Mouse (Mus musculus) liver, embryonic 13.5 days (tissue): ENCODE data around the gene Tbc1d1. TPM values are rescaled to one million over a fixed set of nuclear protein-coding genes. Genes with fewer than 3 reads are reported as not detected.

ENCODE experiments used
- ATAC-seq: fragments of 200-750 bp; cut with Nextera tagmentation; 2 replicates; pipeline ENCODE4 v1.8.0; 2017; ENCODE audit warnings: low read depth, mild to moderate bottlenecking, moderate number of reproducible peaks, moderate library complexity
- DNase-seq: peaks from one replicate; pipeline ENCODE4 v3.0.0; 2022
- H3K27ac ChIP-seq: fragments of 300-500 bp; sonication (generic); 2 replicates; pipeline ENCODE4 v1.5.1; 2015; ENCODE audit warnings: moderate library complexity, mild to moderate bottlenecking, inconsistent platforms
- H3K27me3 ChIP-seq: fragments of 300-500 bp; sonication (generic); 2 replicates; pipeline ENCODE4 v1.6.1; 2015; ENCODE audit warnings: mild to moderate bottlenecking, inconsistent platforms
- H3K36me3 ChIP-seq: fragments of 300-500 bp; sonication (generic); 2 replicates; pipeline ENCODE4 v1.6.1; 2015; ENCODE audit warnings: mild to moderate bottlenecking, inconsistent platforms
- H3K4me1 ChIP-seq: fragments of 300-500 bp; sonication (generic); replicated peaks from 2 replicates; pipeline ENCODE4 v1.6.1; 2015; ENCODE audit warnings: inconsistent platforms
- H3K4me2 ChIP-seq: fragments of 300-500 bp; sonication (generic); 2 replicates; pipeline ENCODE4 v1.6.1; 2015; ENCODE audit warnings: inconsistent platforms, mild to moderate bottlenecking, moderate library complexity
- H3K4me3 ChIP-seq: fragments of 300-500 bp; sonication (generic); replicated peaks from 2 replicates; pipeline ENCODE4 v1.5.1; 2015; ENCODE audit warnings: mild to moderate bottlenecking, inconsistent platforms
- H3K9ac ChIP-seq: fragments of 300-500 bp; sonication (generic); 2 replicates; pipeline ENCODE4 v1.6.1; 2015; ENCODE audit warnings: mild to moderate bottlenecking, inconsistent platforms
- H3K9me3 ChIP-seq: fragments of 300-500 bp; sonication (generic); replicated peaks from 2 replicates; pipeline ENCODE4 v1.6.1; 2016; ENCODE audit warnings: inconsistent platforms
- WGBS: fragments of 180-500 bp; shearing (Covaris S2); methylation state at CpG from one replicate; pipeline ENCODE4 v1.1.7; 2015; ENCODE audit not compliant: insufficient replicate concordance; 5-methylcytosine and 5-hydroxymethylcytosine counted together
- polyA plus RNA-seq: library from polyadenylated mRNA; unstranded; fragments of >200 nt; fragmentation: Nextera tagmentation; extraction: Ambion mirVana; gene quantifications from 2 replicates; pipeline ENCODE4 v1.2.1, GENCODE M21; 2015

Gene Tbc1d1
- polyA plus RNA-seq, 1 experiment from 2014 or later: 7.0 TPM

DNA sequence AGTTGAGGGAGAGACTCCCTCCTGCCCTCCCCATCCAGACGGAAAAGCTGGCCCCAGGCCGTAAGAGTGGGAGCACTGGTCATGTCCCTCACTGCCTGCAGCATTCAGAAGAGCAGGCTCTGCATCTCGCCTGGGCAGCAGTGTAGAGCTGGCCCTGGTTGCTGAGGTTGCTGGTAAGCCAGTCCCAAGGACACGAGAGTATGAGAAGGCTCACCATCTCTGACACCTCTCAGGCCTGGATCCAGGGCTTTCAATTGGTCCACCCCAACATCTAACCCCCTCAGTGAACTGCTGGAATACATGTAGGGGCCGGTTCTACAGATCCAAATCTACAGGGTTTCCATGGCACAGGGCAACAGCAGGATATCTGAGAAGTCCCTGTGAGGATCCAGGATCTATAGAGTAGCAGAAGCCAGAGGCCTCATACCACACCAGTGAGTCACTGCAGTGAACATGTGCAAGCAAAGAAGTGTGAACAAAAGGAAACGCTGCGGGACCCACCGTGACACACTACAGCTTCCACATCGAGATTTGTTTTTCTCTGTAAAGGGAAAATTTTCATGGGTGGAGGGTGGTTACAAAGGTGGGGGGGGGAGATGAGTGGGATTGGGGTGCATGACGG, 9.6 kb upstream of the Tbc1d1 start:
- no peaks in the 10 kb centered on the region for H3K9me3 ChIP-seq
- H3K27ac ChIP-seq: no peak overlapping the region
- 70% methylated on average over 10 of the region's 10 CpGs for WGBS

DNA sequence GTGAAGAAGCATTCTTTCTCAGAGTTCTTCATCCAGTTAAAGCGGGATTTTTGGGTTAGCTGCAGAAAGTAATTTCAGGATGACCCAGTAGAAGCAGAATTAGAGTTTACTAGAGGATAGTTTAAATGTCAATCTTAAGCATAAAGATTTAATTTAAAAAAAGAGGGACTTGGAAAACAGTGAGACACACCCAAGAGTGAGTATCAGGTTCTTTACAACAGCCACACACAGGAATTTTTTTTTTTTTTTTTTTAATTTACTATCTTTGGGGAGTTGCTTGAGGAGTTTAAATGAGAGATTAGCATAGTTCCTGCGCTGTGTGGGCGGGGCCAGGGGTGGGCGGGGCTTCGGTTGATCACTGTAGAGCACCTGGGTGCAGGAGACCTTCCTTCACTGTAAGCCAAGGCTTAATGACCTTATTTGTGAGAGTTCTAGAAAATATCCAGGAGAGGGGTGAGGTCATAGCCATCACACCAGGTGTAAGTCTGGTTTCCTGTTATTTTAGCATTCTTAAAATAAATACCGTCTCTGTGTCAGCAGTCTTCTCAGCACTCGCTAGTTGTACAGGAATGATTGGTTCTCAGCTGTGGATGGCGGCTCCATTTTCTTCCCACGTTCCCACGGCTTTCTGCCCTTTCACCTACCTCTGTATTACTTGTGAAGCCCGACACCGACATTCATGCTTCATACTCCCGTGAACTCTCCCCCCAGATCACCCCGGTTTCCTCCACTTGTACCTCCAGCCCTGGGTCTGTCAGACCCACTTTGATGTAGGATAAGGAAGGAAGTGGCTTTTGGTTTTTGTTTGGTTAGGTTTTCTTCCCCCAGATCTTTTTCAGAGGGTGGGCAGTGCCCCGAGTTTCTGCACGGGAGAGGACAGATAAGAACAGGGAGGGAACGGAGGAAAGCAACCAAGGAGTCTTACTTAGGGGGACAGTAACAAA, 6.6 kb upstream of the Tbc1d1 start:
- H3K4me3 ChIP-seq: peak overlapping the region; percentile 58
- WGBS: 4% methylated on average over 17 of the region's 17 CpGs
- H3K4me2 ChIP-seq: peak overlapping the region; percentile 84
- H3K9ac ChIP-seq: peak overlapping the region; percentile 67
- 0 out of 2 replicates have a peak, but pooled peaks cover 3% of the 10 kb centered on the region for H3K27me3 ChIP-seq
- peaks cover 20% of the 10 kb centered on the region for H3K4me1 ChIP-seq
- H3K9me3 ChIP-seq: no peaks in the 10 kb centered on the region
- ATAC-seq: peak; percentile 91
- no peaks in the 10 kb centered on the region for H3K36me3 ChIP-seq
- DNase-seq: peak; percentile 22
- peak overlapping the region; percentile 77 for H3K27ac ChIP-seq

More for the DNA sequence above, 9.6 kb upstream of the Tbc1d1 start:
- Histone ChIP-seq H3K27me3 (0 out of 2 replicates have a peak, but pooled peaks cover 3% of the 10 kb centered on the region), H3K36me3 (no peaks in the 10 kb centered on the region), H3K4me1 (peaks cover 20% of the 10 kb centered on the region), H3K4me3 (no peak overlapping the region), H3K4me2 (no peak overlapping the region), H3K9ac (no peak overlapping the region)
- ATAC-seq (no peak), DNase-seq (no peak)

DNA sequence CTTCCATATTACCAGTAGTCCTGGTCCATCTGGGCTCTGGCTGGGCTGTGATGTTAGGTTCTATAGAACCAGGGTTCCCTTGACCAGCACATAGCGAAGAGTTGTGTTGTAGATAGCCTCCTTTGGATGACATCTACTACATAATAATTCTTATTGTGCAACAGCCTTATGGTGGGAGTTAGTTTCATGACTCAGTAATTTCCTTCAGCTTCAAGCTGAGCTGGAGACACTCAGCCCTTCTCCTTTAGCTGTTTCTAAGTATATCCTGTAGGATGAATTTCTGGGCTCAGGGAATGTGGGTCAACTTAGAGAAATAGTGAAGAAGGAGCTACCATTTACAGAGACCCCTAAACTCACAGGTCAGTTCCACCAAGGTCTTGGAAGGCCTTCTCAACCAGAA, 2.8 kb upstream of the Tbc1d1 start:
- H3K27ac ChIP-seq: no peak overlapping the region
- 68% methylated on average over 1 of the region's 1 CpGs for WGBS
- H3K9me3 ChIP-seq: no peaks in the 10 kb centered on the region
- H3K4me3 ChIP-seq: no peak overlapping the region
- no peak overlapping the region for H3K9ac ChIP-seq
- no peak overlapping the region for H3K4me2 ChIP-seq
- no peak for ATAC-seq
- DNase-seq: no peak
- H3K36me3 ChIP-seq: no peaks in the 10 kb centered on the region
- H3K27me3 ChIP-seq: peaks cover 4% of the 10 kb centered on the region
- peaks cover 43% of the 10 kb centered on the region for H3K4me1 ChIP-seq

DNA sequence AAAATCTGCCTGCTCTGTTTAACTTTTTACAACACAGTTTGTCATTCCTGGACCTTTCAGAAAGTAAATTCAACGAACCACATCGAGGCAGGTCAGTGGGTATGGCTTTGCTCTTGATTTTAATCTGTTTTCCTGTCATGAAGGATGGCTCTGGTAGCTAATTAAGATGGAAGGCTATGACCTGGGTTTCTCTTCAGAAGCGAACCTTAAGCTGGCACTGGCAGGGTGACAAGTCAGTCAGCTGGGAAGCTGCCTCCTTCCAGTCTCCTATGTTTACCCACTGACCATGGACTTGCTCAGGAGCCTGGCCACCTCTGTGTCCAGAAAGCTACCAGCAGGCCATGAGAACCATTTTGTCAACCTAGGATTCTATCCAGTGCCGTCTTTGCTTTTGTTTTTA, 474 bp downstream of the Tbc1d1 start:
- H3K4me2 ChIP-seq: peak overlapping the region; percentile 63
- no peaks in the 10 kb centered on the region for H3K9me3 ChIP-seq
- no peak for ATAC-seq
- H3K4me3 ChIP-seq: peak overlapping the region; percentile 36
- H3K36me3 ChIP-seq: no peaks in the 10 kb centered on the region
- H3K27ac ChIP-seq: peak overlapping the region; percentile 57
- no peak for DNase-seq
- H3K27me3 ChIP-seq: peaks cover 21% of the 10 kb centered on the region
- 23% methylated on average over 4 of the region's 4 CpGs for WGBS
- peak overlapping the region; percentile 59 for H3K9ac ChIP-seq
- peaks cover 54% of the 10 kb centered on the region for H3K4me1 ChIP-seq

DNA sequence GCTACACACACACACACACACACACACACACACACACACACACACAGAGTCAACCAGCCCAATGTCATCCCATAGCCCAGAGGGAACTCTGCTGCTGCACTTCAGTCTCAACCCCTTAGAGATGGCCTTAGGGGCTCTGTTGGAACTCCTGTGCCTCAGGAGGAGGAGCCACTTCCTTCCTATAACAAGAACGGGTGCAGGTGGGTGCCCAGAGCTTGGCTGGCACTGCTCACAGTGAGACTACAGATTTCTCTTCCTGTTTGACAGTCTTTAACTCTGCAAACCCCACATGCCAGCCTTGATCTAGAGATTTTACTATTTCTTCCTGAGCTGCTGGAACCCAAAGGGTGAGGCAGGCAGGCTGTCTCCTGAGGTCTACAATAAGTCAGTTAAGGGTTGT, 1.8 kb downstream of the Tbc1d1 start:
- Histone ChIP-seq H3K9ac (no peak overlapping the region), H3K4me2 (no peak overlapping the region; the same call in 1 of the 2 replicates), H3K27ac (no peak overlapping the region), H3K4me3 (no peak overlapping the region), H3K9me3 (no peaks in the 10 kb centered on the region), H3K4me1 (peaks cover 67% of the 10 kb centered on the region), H3K27me3 (peaks cover 21% of the 10 kb centered on the region), H3K36me3 (no peaks in the 10 kb centered on the region)
- WGBS: 57% methylated on average over 1 of the region's 1 CpGs
- DNase-seq: no peak
- no peak for ATAC-seq

DNA sequence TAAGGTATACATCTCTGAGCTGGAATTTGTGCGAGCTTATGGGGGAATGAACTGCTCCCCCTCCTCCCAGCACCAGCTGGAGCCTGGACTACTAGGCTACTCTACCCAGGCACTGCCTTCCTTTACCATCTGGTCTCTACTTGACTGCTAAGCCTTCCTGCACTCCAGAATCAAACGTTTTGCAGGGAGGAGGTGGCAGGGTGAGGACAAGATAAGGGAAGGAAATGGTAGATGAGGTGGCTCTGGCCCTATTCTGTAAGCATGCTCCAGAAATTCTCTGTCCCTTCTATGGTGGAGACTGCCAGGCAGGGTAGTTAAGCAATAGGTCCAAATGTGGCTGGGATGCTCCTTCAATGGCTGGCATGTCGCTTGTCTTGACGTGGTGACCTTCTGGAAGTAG, 2.4 kb downstream of the Tbc1d1 start:
- WGBS: 25% methylated on average over 4 of the region's 4 CpGs
- peaks cover 73% of the 10 kb centered on the region for H3K4me1 ChIP-seq

DNA sequence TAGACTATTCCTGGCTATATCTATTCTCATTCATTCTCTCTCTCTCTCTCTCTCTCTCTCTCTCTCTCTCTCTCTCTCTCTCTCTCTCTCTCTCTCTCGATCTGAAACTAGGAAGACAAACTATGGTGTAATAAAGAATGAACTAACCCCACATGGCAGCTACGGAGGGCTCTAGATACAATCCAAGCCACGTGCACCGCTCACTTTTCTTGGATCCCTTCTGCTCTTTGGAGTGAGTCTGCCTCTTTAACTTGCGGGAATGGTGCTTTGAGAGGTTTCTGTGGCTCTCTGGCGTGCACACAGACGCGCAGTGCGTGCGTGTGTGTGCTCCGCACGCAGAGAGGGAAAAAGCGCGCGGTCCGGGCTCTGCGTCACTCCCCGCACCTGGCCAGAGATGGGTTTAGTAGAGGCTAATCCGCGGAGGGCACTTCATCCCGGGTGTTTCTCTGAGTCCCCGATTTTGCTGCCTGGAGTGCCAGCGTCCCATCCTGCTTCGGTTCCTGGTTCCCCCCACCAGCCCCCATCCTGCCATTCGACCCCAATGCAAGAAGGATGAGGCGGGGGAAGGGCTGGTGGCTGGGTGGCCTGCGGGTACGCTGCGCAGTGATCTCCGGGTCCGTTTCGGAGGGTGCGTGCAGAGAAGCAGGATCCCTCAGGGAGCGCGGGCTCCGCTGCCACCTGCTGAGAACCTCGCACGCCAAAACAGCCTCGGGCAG, 3.1 kb downstream of the Tbc1d1 start:
- no peaks in the 10 kb centered on the region for H3K36me3 ChIP-seq
- H3K4me1 ChIP-seq: peaks cover 73% of the 10 kb centered on the region
- no peaks in the 10 kb centered on the region for H3K9me3 ChIP-seq
- DNase-seq (peak; percentile 10), ATAC-seq (no peak)
- H3K27me3 ChIP-seq: peaks cover 21% of the 10 kb centered on the region
- no peak overlapping the region for H3K27ac ChIP-seq
- H3K4me3 ChIP-seq: peak overlapping the region; percentile 76
- H3K9ac ChIP-seq: peak overlapping the region; percentile 78
- H3K4me2 ChIP-seq: peak overlapping the region; percentile 99
- under 1% methylated on average over 39 of the region's 39 CpGs for WGBS

More for the DNA sequence above, 2.4 kb downstream of the Tbc1d1 start:
- Histone ChIP-seq H3K27ac (no peak overlapping the region; the same call in 1 of the 2 replicates), H3K4me3 (peak overlapping the region; percentile 76; the same call in 1 of the 2 replicates), H3K9ac (0 out of 2 replicates have a peak overlapping the region, but pooled peaks have one; percentile 78), H3K4me2 (peak overlapping the region; percentile 99), H3K36me3 (no peaks in the 10 kb centered on the region), H3K9me3 (no peaks in the 10 kb centered on the region), H3K27me3 (peaks cover 21% of the 10 kb centered on the region)
- ATAC-seq (peak; percentile 42), DNase-seq (peak; percentile 11)

DNA sequence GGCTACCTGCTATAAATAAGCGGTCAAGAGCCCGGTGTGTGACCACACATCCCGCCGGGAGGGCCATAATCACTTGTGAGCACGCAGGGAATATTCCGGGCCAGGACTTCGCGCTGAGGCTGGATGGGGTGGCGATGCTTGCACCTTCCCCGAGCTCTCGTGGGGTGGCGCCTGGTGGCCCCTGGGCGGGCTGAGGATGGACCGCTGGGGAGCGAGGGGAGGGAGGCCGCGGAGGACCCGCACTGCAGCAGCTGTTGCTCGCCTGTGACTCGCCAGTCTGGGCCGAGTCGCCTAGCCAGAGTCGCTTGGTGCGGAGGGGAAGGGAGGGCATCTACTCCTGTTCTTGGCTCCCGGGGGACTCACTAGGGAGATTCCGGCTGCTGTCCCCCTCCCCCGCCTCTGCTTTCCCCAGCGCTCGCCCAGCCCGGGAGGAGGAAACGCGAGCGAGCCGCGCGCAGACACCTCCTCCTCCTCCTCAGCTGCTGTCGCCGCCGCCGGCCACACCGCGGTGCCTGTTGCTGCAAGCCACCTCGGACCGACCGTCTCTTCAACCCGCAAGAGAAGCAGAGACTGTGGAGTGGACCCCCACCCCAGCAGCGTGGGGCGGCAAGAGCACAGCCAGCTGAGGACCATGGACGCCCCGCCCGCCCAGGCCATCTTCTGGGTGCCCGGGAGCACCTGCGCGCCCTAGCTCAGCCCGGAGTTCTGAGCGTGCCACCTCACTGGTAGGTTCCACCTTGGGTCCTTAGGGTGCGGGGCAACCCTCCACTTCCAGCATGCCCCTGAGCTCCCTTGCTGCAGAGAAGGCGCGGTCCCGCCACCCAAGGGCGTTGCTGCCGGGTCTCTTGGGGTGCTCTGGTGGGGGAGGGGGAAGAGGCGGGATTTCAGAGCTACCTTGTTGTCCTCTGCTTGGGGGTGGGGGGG, 3.9 kb downstream of the Tbc1d1 start:
- Histone ChIP-seq H3K4me2 (peak overlapping the region; percentile 99), H3K9ac (peak overlapping the region; percentile 78), H3K27me3 (peaks cover 21% of the 10 kb centered on the region), H3K4me3 (peak overlapping the region; percentile 76), H3K36me3 (no peaks in the 10 kb centered on the region), H3K4me1 (peaks cover 74% of the 10 kb centered on the region), H3K9me3 (no peaks in the 10 kb centered on the region), H3K27ac (peak overlapping the region; percentile 47)
- ATAC-seq (peak; percentile 45), DNase-seq (peak; percentile 24)
- WGBS: under 1% methylated on average over 62 of the region's 63 CpGs

DNA sequence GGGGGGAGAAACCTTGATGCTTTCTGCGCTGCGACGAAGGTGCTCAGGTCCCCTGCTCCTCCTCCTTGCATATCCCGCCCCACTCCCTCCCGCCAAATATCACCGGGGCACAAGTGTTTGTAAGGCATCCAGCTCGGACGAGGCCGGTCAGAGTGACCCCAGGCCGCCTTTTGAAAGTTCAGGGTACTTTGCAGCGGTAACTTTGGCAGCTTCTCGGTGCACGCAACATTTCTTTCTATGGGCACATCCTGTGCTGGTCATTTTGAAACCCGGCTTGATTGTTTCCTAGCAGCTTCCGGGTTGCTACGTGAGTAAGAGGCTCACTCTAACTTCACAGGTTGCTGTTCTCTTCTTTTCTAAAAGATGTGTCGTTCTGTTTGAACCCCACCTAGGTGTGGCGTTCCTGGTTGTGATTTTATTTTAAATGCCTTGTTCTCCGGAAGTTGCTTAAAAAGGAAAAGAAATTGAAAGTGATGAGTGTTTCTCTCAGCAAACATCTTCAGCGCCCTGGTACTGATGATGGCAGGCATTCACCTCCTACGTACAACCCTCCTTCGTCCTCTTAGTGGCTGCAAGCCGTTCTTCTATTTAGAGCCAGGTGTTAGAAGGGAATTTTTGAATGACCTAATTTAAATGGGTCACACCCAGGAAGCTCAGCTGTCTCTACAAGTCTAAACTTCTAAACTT, 4.7 kb downstream of the Tbc1d1 start:
- no peak for ATAC-seq

DNA sequence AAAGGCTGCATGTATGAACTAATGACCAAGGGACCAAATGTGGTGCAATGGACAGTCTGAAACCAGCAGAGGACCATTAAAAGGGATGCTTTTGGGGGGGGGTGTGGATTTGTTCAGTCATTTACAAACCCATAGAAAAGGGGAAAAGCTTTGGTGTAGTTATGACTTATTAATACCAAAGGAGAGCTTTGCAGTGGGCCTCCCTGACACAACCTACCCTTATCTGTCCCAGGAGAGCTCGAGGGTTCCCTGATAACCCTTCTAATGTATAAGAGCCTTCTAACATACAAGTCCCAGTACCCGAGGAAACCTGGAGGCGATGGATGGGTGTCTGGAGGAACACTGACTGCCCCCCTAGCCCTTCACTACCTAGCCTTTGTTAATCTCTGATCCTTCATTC, 5.8 kb downstream of the Tbc1d1 start:
- 24% methylated on average over 3 of the region's 3 CpGs for WGBS
- Histone ChIP-seq H3K4me3 (peak overlapping the region; percentile 76), H3K36me3 (no peaks in the 10 kb centered on the region), H3K27ac (peak overlapping the region; percentile 58), H3K27me3 (peaks cover 21% of the 10 kb centered on the region), H3K9ac (no peak overlapping the region), H3K9me3 (no peaks in the 10 kb centered on the region), H3K4me2 (peak overlapping the region; percentile 99), H3K4me1 (peaks cover 69% of the 10 kb centered on the region)
- no peak for DNase-seq
- peak; percentile 58 for ATAC-seq

More for the DNA sequence above, 4.7 kb downstream of the Tbc1d1 start:
- DNase-seq: no peak
- Histone ChIP-seq H3K4me2 (peak overlapping the region; percentile 99), H3K9ac (peak overlapping the region; percentile 78), H3K4me3 (peak overlapping the region; percentile 76), H3K36me3 (no peaks in the 10 kb centered on the region), H3K9me3 (no peaks in the 10 kb centered on the region), H3K27me3 (peaks cover 21% of the 10 kb centered on the region), H3K27ac (peak overlapping the region; percentile 58), H3K4me1 (peaks cover 79% of the 10 kb centered on the region)
- WGBS: under 1% methylated on average over 23 of the region's 23 CpGs
